Mouse (Mus musculus) heart, embryonic 11.5 days (tissue): ENCODE data around the gene Slain2. TPM values are rescaled to one million over a fixed set of nuclear protein-coding genes. Genes with fewer than 3 reads are reported as not detected.

ENCODE experiments used
- ATAC-seq: fragments of 200-750 bp; cut with Nextera tagmentation; replicated peaks from 2 replicates; pipeline ENCODE4 v1.8.0; 2017; ENCODE audit warnings: moderate library complexity; ENCODE audit not compliant: insufficient number of reproducible peaks, low FRiP score, low TSS enrichment
- H3K27ac ChIP-seq: fragments of 300-500 bp; sonication (generic); 2 replicates; pipeline ENCODE4 v1.5.1; 2014; ENCODE audit warnings: mild to moderate bottlenecking, low read depth, low read length
- H3K27me3 ChIP-seq: fragments of 300-500 bp; sonication (generic); 2 replicates; pipeline ENCODE4 v1.6.1; 2014; ENCODE audit warnings: mild to moderate bottlenecking, low read length, mixed read lengths; ENCODE audit not compliant: control insufficient read depth, insufficient read depth
- H3K36me3 ChIP-seq: fragments of 300-500 bp; sonication (generic); 2 replicates; pipeline ENCODE4 v1.6.1; 2014; ENCODE audit warnings: mild to moderate bottlenecking, low read length, moderate library complexity, mixed read lengths; ENCODE audit not compliant: control insufficient read depth, insufficient read depth
- H3K4me1 ChIP-seq: fragments of 300-500 bp; sonication (generic); 2 replicates; pipeline ENCODE4 v1.6.1; 2014; ENCODE audit warnings: low read length; ENCODE audit not compliant: control insufficient read depth, insufficient read depth
- H3K4me2 ChIP-seq: fragments of 300-500 bp; sonication (generic); 2 replicates; pipeline ENCODE4 v1.6.1; 2014; ENCODE audit warnings: mild to moderate bottlenecking, moderate library complexity
- H3K4me3 ChIP-seq: fragments of 300-500 bp; sonication (generic); 2 replicates; pipeline ENCODE4 v1.5.1; 2014; ENCODE audit warnings: low read depth, low read length
- H3K9ac ChIP-seq: fragments of 300-500 bp; sonication (generic); 2 replicates; pipeline ENCODE4 v1.6.1; 2014; ENCODE audit warnings: mild to moderate bottlenecking, low read depth, low read length, moderate library complexity
- H3K9me3 ChIP-seq: fragments of 300-500 bp; sonication (generic); replicated peaks from 2 replicates; pipeline ENCODE4 v1.6.1; 2016; ENCODE audit warnings: low read length; ENCODE audit not compliant: control insufficient read depth
- WGBS: fragments of 180-500 bp; shearing (Covaris S2); extraction: QIAGEN DNeasy Blood & Tissue Kit; methylation state at CpG from one replicate; pipeline ENCODE4 v1.1.7; 2014; ENCODE audit not compliant: insufficient replicate concordance; 5-methylcytosine and 5-hydroxymethylcytosine counted together
- polyA plus RNA-seq: library from polyadenylated mRNA; unstranded; fragments of >200 nt; fragmentation: Nextera tagmentation; extraction: Ambion mirVana; gene quantifications from 2 replicates; pipeline ENCODE4 v1.2.1, GENCODE M21; 2014

Slain2 gene
- polyA plus RNA-seq, 1 experiment from 2014 or later, result 23.1 TPM

DNA sequence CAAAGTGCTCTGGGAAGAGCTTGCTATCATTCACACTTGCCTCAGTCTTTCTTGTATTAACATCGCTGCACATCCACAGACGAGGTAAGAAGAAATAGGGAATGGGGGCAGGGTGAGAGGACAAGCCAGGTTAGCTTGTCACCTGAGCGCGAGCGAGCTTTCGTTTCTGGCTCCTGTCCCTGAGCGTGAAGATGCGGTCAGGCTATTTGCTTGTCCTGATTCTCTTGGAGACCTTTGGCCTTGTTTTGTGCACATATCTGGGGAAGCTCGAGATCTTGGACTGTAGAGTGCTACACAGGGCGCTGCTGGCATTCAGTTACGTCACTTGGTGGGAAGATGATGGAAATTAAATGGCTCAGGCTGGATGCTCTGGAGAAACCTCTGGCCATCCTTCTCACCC is 18.8 kb upstream of the Slain2 start:
- WGBS, result 91% methylated on average over 11 of the region's 11 CpGs
- Histone ChIP-seq H3K27ac (no peak overlapping the region), H3K4me1 (peaks cover 13% of the 10 kb centered on the region; the same call in 1 of the 2 replicates), H3K4me3 (no peak overlapping the region), H3K36me3 (no peaks in the 10 kb centered on the region), H3K27me3 (no peaks in the 10 kb centered on the region), H3K9ac (no peak overlapping the region), H3K9me3 (no peaks in the 10 kb centered on the region), H3K4me2 (no peak overlapping the region)
- no peak for ATAC-seq

DNA sequence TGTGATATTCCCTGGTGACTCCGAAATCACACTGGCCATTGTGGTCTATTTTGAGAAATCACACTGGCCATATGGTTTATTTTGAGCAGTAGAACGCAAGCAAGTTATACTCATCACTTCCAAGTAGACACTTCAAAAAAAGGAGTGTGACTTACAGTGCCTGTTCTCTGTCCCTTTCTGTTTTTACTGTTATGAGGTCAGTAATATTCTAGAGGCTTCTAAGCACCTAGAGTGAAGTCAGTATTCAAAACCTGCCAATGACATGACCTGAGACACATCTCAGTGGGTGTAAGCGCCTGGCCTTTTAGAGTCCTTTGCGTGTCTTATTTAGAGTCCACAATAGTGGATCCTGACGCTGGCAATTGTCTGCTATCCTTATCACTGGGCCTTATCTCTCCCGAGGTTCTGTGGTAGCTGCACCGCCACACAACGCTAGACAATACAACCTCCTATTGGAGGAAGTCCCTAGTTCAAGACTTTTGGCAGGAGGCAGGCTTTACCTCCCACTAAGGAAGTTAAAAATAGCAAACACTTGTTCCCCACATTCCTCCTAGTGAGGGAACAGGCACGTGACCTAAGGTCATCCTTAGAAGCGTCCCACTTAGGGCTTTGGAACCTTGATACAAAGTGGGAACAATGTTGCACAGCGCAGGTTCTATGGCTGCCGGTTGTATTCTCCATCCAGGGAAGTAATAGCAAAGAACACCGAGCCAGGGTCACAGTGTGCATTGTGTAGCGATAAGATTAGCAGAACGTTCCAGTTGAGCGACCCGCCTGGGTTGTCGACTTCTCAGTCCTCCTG is 17.4 kb upstream of the Slain2 start:
- Histone ChIP-seq H3K4me3 (no peak overlapping the region), H3K27me3 (no peaks in the 10 kb centered on the region), H3K4me2 (no peak overlapping the region), H3K9ac (no peak overlapping the region), H3K27ac (peak overlapping the region; percentile 69), H3K4me1 (peaks cover 13% of the 10 kb centered on the region; the same call in 1 of the 2 replicates), H3K9me3 (no peaks in the 10 kb centered on the region), H3K36me3 (no peaks in the 10 kb centered on the region)
- peak; percentile 50; the same call in 1 of the 2 replicates for ATAC-seq
- 26% methylated on average over 18 of the region's 18 CpGs for WGBS

DNA sequence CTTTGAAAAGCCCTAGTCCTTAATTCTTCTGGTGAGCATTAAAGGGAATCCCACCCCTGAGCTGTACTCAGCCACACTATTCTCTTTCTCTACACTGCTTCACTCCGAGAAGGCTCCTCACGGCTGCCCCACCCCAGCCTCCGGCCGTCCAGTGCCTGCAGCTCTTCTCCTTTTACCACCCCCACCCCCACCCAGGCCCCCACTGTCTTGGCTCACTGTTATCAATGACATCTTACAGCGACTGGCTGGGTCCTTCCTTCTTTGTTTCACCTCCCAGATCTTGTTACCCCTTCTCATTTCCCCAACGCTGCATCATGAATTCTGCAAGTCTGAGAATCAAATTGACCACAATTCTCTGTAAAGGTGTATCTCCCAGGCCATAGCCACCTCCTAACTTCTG is 16.1 kb upstream of the Slain2 start:
- H3K4me1 ChIP-seq, result peaks cover 13% of the 10 kb centered on the region; the same call in 1 of the 2 replicates
- no peak overlapping the region for H3K4me3 ChIP-seq
- H3K36me3 ChIP-seq, result no peaks in the 10 kb centered on the region
- 37% methylated on average over 6 of the region's 6 CpGs for WGBS
- H3K9me3 ChIP-seq, result no peaks in the 10 kb centered on the region
- H3K27ac ChIP-seq, result no peak overlapping the region
- H3K4me2 ChIP-seq, result no peak overlapping the region
- no peaks in the 10 kb centered on the region for H3K27me3 ChIP-seq
- no peak overlapping the region for H3K9ac ChIP-seq
- no peak for ATAC-seq

DNA sequence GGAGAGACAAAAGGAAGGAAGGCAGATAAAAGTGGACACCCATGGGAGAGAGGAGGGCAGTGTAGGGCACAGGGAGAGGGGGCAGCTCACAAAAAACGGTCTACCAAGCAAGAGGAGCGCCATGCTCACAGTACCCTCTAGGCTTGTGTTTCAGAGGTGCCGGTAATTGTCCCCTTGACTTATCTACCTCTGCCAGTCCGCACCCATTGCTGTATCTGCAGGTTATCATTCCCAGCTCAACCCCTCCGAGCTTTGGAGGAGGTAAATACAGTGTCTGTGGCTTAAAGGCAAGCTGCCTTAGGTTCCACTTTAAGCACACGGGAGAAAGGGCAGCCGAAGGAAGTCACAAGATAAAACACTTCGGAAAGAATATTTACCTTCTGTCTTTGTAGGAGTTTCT is 14.8 kb upstream of the Slain2 start:
- Histone ChIP-seq H3K4me3 (no peak overlapping the region), H3K27ac (no peak overlapping the region), H3K4me2 (no peak overlapping the region), H3K27me3 (no peaks in the 10 kb centered on the region), H3K9me3 (no peaks in the 10 kb centered on the region), H3K4me1 (peaks cover 13% of the 10 kb centered on the region; the same call in 1 of the 2 replicates), H3K9ac (no peak overlapping the region), H3K36me3 (no peaks in the 10 kb centered on the region)
- ATAC-seq, result no peak
- WGBS, result 59% methylated on average over 8 of the region's 8 CpGs

DNA sequence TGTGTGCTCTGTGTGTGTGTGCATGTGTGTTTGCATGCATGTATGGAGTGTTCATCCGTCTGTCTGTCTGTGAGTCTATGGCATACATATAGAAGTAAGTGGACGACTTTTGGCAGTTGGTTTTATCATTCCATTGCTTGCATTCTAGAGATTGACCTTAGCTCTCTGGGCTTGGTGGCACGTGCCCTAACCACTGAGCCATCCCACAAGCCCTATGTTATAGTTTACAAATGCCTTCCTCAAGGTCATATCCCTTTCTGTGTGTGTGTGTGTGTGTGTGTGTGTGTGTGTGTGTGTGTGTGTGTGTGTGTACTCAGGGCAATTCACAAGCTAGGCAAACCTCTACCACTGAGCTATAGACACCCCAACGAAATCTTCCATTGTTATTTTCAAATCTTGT is 12.2 kb upstream of the Slain2 start:
- Histone ChIP-seq H3K4me1 (peaks cover 17% of the 10 kb centered on the region), H3K9ac (no peak overlapping the region), H3K27me3 (no peaks in the 10 kb centered on the region), H3K27ac (no peak overlapping the region), H3K9me3 (no peaks in the 10 kb centered on the region), H3K36me3 (no peaks in the 10 kb centered on the region), H3K4me3 (no peak overlapping the region), H3K4me2 (no peak overlapping the region)
- WGBS, result 84% methylated on average over 4 of the region's 4 CpGs
- ATAC-seq, result no peak

DNA sequence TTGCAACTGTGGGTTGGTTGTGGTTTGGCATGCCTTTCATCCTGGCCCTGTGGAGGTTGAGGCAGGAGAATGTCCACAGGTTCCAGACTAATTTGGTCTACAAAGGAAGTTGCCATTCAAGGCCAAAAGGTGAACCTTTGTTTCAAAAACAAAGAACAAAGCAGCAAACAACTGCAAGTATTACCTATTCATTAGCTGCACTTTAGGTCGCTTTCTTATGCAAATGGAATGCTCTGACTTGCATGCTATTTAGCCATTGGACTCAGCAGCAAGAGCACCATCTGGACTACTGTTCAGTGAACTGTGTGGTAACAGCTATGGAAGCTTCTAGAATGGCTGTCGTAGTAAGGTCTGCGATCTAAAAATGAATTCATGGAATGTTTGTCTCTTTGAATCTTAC is 11.8 kb upstream of the Slain2 start:
- WGBS, result 78% methylated on average over 3 of the region's 3 CpGs
- peaks cover 13% of the 10 kb centered on the region for H3K4me1 ChIP-seq

DNA sequence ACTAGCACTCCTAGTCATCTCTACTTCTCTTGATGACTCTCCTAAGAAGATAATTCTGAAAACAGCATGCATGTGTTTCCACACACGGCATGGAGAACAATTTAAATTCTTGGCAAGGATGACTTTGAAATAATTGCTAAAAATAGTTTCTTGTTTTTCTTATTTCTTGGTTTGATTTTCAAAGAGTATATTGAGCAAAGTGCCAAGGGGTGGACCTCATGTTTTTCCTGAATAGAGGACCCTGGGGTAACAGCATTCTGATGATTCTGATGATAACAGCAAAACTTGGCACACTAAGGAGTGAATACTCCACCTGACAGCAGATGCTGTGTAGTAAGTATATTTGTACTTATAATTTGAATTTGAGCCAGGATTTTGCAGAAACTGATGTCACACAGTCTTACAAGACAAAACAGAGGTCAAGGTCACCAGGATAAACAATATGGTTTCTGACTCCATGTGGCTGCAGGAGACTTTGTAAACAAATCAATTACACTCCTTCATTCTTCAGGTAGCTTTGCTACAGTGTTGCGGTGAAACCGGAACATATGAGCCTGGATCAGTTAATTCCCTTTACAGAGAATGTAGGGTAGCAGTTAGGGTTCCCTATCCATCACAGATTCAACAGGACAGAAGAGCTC is 11.1 kb upstream of the Slain2 start:
- no peaks in the 10 kb centered on the region for H3K36me3 ChIP-seq
- no peak overlapping the region for H3K4me3 ChIP-seq
- no peak overlapping the region for H3K4me2 ChIP-seq
- no peaks in the 10 kb centered on the region for H3K27me3 ChIP-seq
- H3K9ac ChIP-seq, result no peak overlapping the region
- no peak overlapping the region for H3K27ac ChIP-seq
- no peaks in the 10 kb centered on the region for H3K9me3 ChIP-seq
- 81% methylated on average over 3 of the region's 3 CpGs for WGBS
- ATAC-seq, result no peak
- H3K4me1 ChIP-seq, result peaks cover 12% of the 10 kb centered on the region

More for the DNA sequence above, 11.8 kb upstream of the Slain2 start:
- H3K4me2 ChIP-seq, result no peak overlapping the region
- no peaks in the 10 kb centered on the region for H3K9me3 ChIP-seq
- no peak for ATAC-seq
- H3K27me3 ChIP-seq, result no peaks in the 10 kb centered on the region
- H3K9ac ChIP-seq, result no peak overlapping the region
- H3K27ac ChIP-seq, result no peak overlapping the region
- H3K4me3 ChIP-seq, result no peak overlapping the region
- no peaks in the 10 kb centered on the region for H3K36me3 ChIP-seq

DNA sequence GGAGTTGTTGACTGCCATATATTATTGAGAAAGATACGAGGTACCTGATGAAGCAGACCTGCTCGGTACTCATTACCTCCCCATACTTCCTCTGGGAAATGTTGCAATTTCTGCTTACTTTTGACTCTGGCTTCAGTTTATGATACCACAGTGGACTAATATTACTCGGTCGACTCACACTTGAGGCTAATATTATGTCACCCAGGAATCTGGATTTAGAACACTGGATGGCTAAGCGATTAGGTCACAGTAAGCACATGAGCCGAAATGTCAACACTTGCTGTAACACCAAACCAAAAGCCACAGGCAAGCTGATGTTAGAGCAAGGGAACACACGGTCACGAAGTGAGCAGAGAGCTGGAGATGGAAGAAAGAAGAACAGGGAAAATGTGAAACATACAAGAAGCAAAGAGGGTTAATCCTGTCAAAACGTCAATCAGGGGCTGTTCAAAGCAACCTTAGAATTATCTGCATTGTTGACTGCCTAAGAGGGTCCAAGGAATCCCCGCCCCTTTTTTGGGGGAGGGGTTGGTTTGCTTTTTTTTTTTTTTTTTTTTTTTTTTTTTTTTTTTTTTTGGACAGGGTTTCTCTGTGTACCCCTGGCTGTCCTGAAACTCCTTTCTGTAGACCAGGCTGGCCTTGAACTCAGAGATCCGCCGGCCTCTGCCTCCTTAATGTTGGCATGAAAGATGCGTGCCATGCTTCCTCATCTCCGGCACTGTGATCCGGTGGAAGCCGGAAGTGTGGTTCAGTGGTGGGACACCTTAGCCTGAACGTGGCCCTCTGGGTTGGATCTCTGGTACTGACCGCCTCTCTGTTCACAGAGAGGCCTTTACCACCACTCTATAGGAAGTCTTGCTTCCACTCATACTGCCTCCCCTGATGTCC is 9.0 kb upstream of the Slain2 start:
- Histone ChIP-seq H3K9ac (no peak overlapping the region), H3K36me3 (no peaks in the 10 kb centered on the region), H3K4me2 (peak overlapping the region; percentile 27; the same call in 1 of the 2 replicates), H3K27me3 (no peaks in the 10 kb centered on the region), H3K9me3 (no peaks in the 10 kb centered on the region), H3K27ac (peak overlapping the region; percentile 83), H3K4me3 (no peak overlapping the region), H3K4me1 (peaks cover 8% of the 10 kb centered on the region)
- ATAC-seq, result peak; percentile 49; the same call in 1 of the 2 replicates
- 59% methylated on average over 18 of the region's 18 CpGs for WGBS
